Comparison of ENCODE assay signal across 9 mouse cellular contexts in the genomic region with DNA sequence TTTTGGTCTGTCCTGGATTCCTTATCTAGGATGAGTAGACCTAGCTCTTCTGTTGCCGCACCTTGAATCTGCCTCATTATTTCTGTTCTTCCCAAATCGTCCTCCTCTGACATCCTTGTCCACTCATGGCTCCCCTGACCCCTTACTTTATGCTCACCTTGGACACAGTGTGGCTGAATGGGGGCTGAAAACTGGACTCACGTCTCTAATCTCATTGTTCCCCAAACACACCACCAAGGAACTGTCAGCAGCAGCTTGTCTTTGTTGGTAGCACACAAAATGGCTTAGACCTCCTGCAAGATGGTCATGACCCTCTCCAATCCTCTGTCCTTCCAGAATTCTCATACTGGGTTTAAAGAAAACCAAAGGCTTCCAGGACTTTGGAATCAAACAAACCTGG. TPM values are rescaled to one million over a fixed set of nuclear protein-coding genes. Genes with fewer than 3 reads are reported as not detected.
DNase-seq lines count a peak whose midpoint lies in the region; ATAC-seq and TF ChIP-seq lines count a peak whose summit lies in the region.
"Had no signal": no experiment of that assay in that cellular context is flagged by ENCODE, and none has a peak within 500 bp of the region (broad histone marks: within the 10 kb centered on the region; RNA-seq: fewer than 3 reads in every experiment).

No protein-coding gene starts in this region.

- H3K4me3 ChIP-seq in gastrocnemius, adult 2 months, result no peak overlapping the region
- no peak overlapping the region for H3K4me3 ChIP-seq in neural tube, embryonic 11.5 days (ENCODE audit: low read depth, low read length)
- no peak overlapping the region for H3K4me3 ChIP-seq in liver, embryonic 15.5 days (replicated peaks)

- no peak for TF ChIP-seq CTCF in gastrocnemius, adult 2 months (IDR thresholded peaks at IDR 0.05)

- no peak overlapping the region for H3K9ac ChIP-seq in neural tube, embryonic 11.5 days (ENCODE audit: low read length)
- no peak overlapping the region for H3K9ac ChIP-seq in liver, embryonic 15.5 days

- no peaks in the 10 kb centered on the region for H3K36me3 ChIP-seq in neural tube, embryonic 11.5 days (ENCODE audit: control insufficient read depth, insufficient read depth, low read length)
- no peaks in the 10 kb centered on the region for H3K36me3 ChIP-seq in liver, embryonic 15.5 days (replicated peaks)

- 92% methylated on average over 3 of the region's 3 CpGs for WGBS in neural tube, embryonic 11.5 days
- WGBS in liver, embryonic 15.5 days (ENCODE audit: insufficient replicate concordance), result 53% methylated on average over 3 of the region's 3 CpGs

- intact Hi-C loops in gastrocnemius, adult 2 months (cut with DNase I), result no loop called here
- intact Hi-C loops in left cerebral cortex, postnatal 14 days (cut with DNase I), result no loop called here

- peak overlapping the region; percentile 89 for H3K27ac ChIP-seq in gastrocnemius, adult 2 months
- H3K27ac ChIP-seq in neural tube, embryonic 11.5 days (ENCODE audit: low read depth, low read length), result peak overlapping the region; percentile 95
- peak overlapping the region; percentile 84 for H3K27ac ChIP-seq in liver, embryonic 15.5 days (replicated peaks)

- no peak for ATAC-seq in neural tube, embryonic 11.5 days (ENCODE audit: insufficient read depth, low FRiP score, low TSS enrichment)
- no peak for ATAC-seq in liver, embryonic 15.5 days (ENCODE audit: insufficient read depth)
- no peak for ATAC-seq in megakaryocyte, adult 5-6 weeks (ENCODE audit: poor library complexity, severe bottlenecking)

- DNase-seq in gastrocnemius, adult 2 months, result no peak
- DNase-seq in gastrocnemius, postnatal 4 days (ENCODE audit: low spot score in 2 of 2), result no peak
- DNase-seq in neural tube, embryonic 11.5 days (ENCODE audit: low spot score), result no peak
- DNase-seq in neural tube, embryonic 10.5 days (ENCODE audit: extremely low spot score, low spot score), result no peak
- no peak for DNase-seq in left cerebral cortex, postnatal 14 days (ENCODE audit: low spot score in 2 of 2)
- DNase-seq in spleen, adult 18-20 months, result no peak

- no peak overlapping the region for H3K4me2 ChIP-seq in neural tube, embryonic 11.5 days (ENCODE audit: low read depth)
- H3K4me2 ChIP-seq in liver, embryonic 15.5 days, result no peak overlapping the region

- H3K4me1 ChIP-seq in neural tube, embryonic 11.5 days (ENCODE audit: control insufficient read depth, insufficient read depth, low read length), result peaks cover 21% of the 10 kb centered on the region
- peaks cover 55% of the 10 kb centered on the region for H3K4me1 ChIP-seq in liver, embryonic 15.5 days (replicated peaks)

- H3K27me3 ChIP-seq in neural tube, embryonic 11.5 days (ENCODE audit: control insufficient read depth, insufficient read depth, low read length), result no peaks in the 10 kb centered on the region
- H3K27me3 ChIP-seq in liver, embryonic 15.5 days, result no peaks in the 10 kb centered on the region

- no peaks in the 10 kb centered on the region for H3K9me3 ChIP-seq in neural tube, embryonic 11.5 days (ENCODE audit: control insufficient read depth, low read length)
- no peaks in the 10 kb centered on the region for H3K9me3 ChIP-seq in liver, embryonic 15.5 days (replicated peaks)

RNA-seq across cellular contexts. Expression of a gene that starts 7.8 kb away (rescaled TPM):
- 10 to 100 TPM; 68.8 to 71.2 TPM for total RNA-seq in gastrocnemius, adult 2 months (2021)
- 100 to 1,000 TPM; 160 to 164 TPM for total RNA-seq in gastrocnemius, postnatal 4 days (2021)
- polyA plus RNA-seq in neural tube, embryonic 11.5 days (2014; fragmentation: Nextera tagmentation; extraction: Ambion mirVana), result 117 and 123 TPM in 2 replicates
- polyA plus RNA-seq in liver, embryonic 15.5 days (2015; fragmentation: Nextera tagmentation; extraction: Ambion mirVana), result 22.6 TPM in 2 replicates
- 64.9 and 75.9 TPM in 2 replicates for total RNA-seq in megakaryocyte, adult 5-6 weeks (2015)
- total RNA-seq in megakaryocyte, adult 5-6 weeks (2017), result 282 and 336 TPM in 2 replicates
- 100 to 1,000 TPM; 157 TPM for total RNA-seq in left cerebral cortex, postnatal 14 days (2021)

RNA-seq across cellular contexts. Expression of a gene that starts 20.2 kb away (rescaled TPM):
- not detected for total RNA-seq in gastrocnemius, adult 2 months (2021)
- total RNA-seq in gastrocnemius, postnatal 4 days (2021), result under 1 TPM; 0.20 to 0.31 TPM
- 0.34 and 0.57 TPM in 2 replicates for polyA plus RNA-seq in neural tube, embryonic 11.5 days (2014; fragmentation: Nextera tagmentation; extraction: Ambion mirVana)
- polyA plus RNA-seq in liver, embryonic 15.5 days (2015; fragmentation: Nextera tagmentation; extraction: Ambion mirVana), result 1.3 TPM in 2 replicates
- 25.1 and 25.5 TPM in 2 replicates for total RNA-seq in megakaryocyte, adult 5-6 weeks (2015)
- total RNA-seq in megakaryocyte, adult 5-6 weeks (2017), result 27.6 and 30.0 TPM in 2 replicates
- under 1 TPM; 0.40 to 0.66 TPM for total RNA-seq in left cerebral cortex, postnatal 14 days (2021)
- total RNA-seq: gastrocnemius, postnatal 36 days had no signal

RNA-seq across cellular contexts. Expression of a gene that starts 38.4 kb away (rescaled TPM):
- 1 to 10 TPM; 2.4 to 4.5 TPM for total RNA-seq in gastrocnemius, adult 2 months (2021)
- total RNA-seq in gastrocnemius, postnatal 4 days (2021), result 1 to 10 TPM; 3.9 to 4.6 TPM
- 10.9 and 11.7 TPM in 2 replicates for polyA plus RNA-seq in neural tube, embryonic 11.5 days (2014; fragmentation: Nextera tagmentation; extraction: Ambion mirVana)
- 1.7 and 2.4 TPM in 2 replicates for polyA plus RNA-seq in liver, embryonic 15.5 days (2015; fragmentation: Nextera tagmentation; extraction: Ambion mirVana)
- total RNA-seq in megakaryocyte, adult 5-6 weeks (2015), result 9.0 and 14.2 TPM in 2 replicates
- total RNA-seq in megakaryocyte, adult 5-6 weeks (2017), result 3.4 and 8.8 TPM in 2 replicates
- total RNA-seq in left cerebral cortex, postnatal 14 days (2021), result 1 to 10 TPM; 5.7 to 9.0 TPM

RNA-seq across cellular contexts. Expression of a gene that starts 43.8 kb away (rescaled TPM):
- 10 to 100 TPM; 17.9 to 18.1 TPM for total RNA-seq in gastrocnemius, adult 2 months (2021)
- total RNA-seq in gastrocnemius, postnatal 4 days (2021), result 10 to 100 TPM; 26.7 to 28.5 TPM
- polyA plus RNA-seq in neural tube, embryonic 11.5 days (2014; fragmentation: Nextera tagmentation; extraction: Ambion mirVana), result 62.7 and 63.4 TPM in 2 replicates
- 32.1 and 33.5 TPM in 2 replicates for polyA plus RNA-seq in liver, embryonic 15.5 days (2015; fragmentation: Nextera tagmentation; extraction: Ambion mirVana)
- total RNA-seq in megakaryocyte, adult 5-6 weeks (2015), result 8.5 and 12.1 TPM in 2 replicates
- 22.6 and 24.6 TPM in 2 replicates for total RNA-seq in megakaryocyte, adult 5-6 weeks (2017)
- 10 to 100 TPM; 28.8 to 32.3 TPM for total RNA-seq in left cerebral cortex, postnatal 14 days (2021)

RNA-seq across cellular contexts. Expression of a gene that starts 48.4 kb away (rescaled TPM):
- 10 to 100 TPM; 26.8 to 28.3 TPM for total RNA-seq in gastrocnemius, adult 2 months (2021)
- total RNA-seq in gastrocnemius, postnatal 4 days (2021), result 10 to 100 TPM; 54.1 to 54.2 TPM
- 130 and 132 TPM in 2 replicates for polyA plus RNA-seq in neural tube, embryonic 11.5 days (2014; fragmentation: Nextera tagmentation; extraction: Ambion mirVana)
- polyA plus RNA-seq in liver, embryonic 15.5 days (2015; fragmentation: Nextera tagmentation; extraction: Ambion mirVana), result 27.6 and 30.9 TPM in 2 replicates
- total RNA-seq in megakaryocyte, adult 5-6 weeks (2015), result 33.0 and 35.7 TPM in 2 replicates
- 63.3 and 63.9 TPM in 2 replicates for total RNA-seq in megakaryocyte, adult 5-6 weeks (2017)
- total RNA-seq in left cerebral cortex, postnatal 14 days (2021), result 10 to 100 TPM; 60.8 to 61.1 TPM

Comparison
In these comparisons a context has a peak if more than half of its experiments do, and no peak if none do; other contexts are left out.
1. RNA of a gene that starts 20.2 kb away (total RNA-seq): 25.1 to 30.0 TPM in megakaryocyte, adult 5-6 weeks; 0.40 to 0.66 TPM in left cerebral cortex, postnatal 14 days, 0.20 to 0.31 TPM in gastrocnemius, postnatal 4 days and not detected in gastrocnemius, adult 2 months; every median in the first group is over 10 times any median in the second.
2. Peak in every context shown above with its lines, with median percentiles within 50 percentile points of each other: H3K27ac ChIP-seq.